Mouse (Mus musculus) small intestine, adult 2 months (tissue): ENCODE measurements around the gene Wfikkn1. TPM values are rescaled to one million over a fixed set of nuclear protein-coding genes. Genes with fewer than 3 reads are reported as not detected.
"Not testable (repeated sequence)": the region's sequence is repeated elsewhere in the genome, so short reads cannot be mapped to it uniquely, and the experiment has no call there.

Experiments
- H3K27ac ChIP-seq: fragments of 200-500 bp; 2 replicates; pipeline ENCODE4 v1.5.1; 2012; ENCODE audit warnings: low read depth, low read length, control low read depth, inconsistent platforms; ENCODE audit not compliant: insufficient read depth
- H3K27me3 ChIP-seq: fragments of 200-500 bp; 2 replicates; pipeline ENCODE4 v1.6.1; 2012; ENCODE audit warnings: mild to moderate bottlenecking, moderate library complexity, low read length, inconsistent platforms; ENCODE audit not compliant: control insufficient read depth, insufficient read depth
- H3K36me3 ChIP-seq: fragments of 200-500 bp; 2 replicates; pipeline ENCODE4 v1.6.1; 2012; ENCODE audit warnings: mild to moderate bottlenecking, low read length, control low read depth, inconsistent platforms; ENCODE audit not compliant: control insufficient read depth, insufficient read depth
- H3K4me1 ChIP-seq: fragments of 200-500 bp; 2 replicates; pipeline ENCODE4 v1.6.1; 2012; ENCODE audit warnings: low read length, inconsistent platforms, mixed read lengths; ENCODE audit not compliant: control insufficient read depth, insufficient read depth, insufficient read length
- H3K4me3 ChIP-seq: fragments of 200-500 bp; 2 replicates; pipeline ENCODE4 v1.5.1; 2012; ENCODE audit warnings: low read depth, mild to moderate bottlenecking, control low read depth, inconsistent platforms, low read length, moderate library complexity
- CTCF ChIP-seq: fragments of 200-500 bp; IDR thresholded peaks from 2 replicates; pipeline ENCODE4 v1.5.1; 2012; ENCODE audit warnings: low read depth, mild to moderate bottlenecking, control low read depth, inconsistent platforms, low read length, moderate library complexity, mixed read lengths; ENCODE audit not compliant: insufficient replicate concordance, insufficient read length; ENCODE audit errors: extremely low read depth
- POLR2A ChIP-seq: fragments of 200-500 bp; IDR thresholded peaks from 2 replicates; pipeline ENCODE4 v1.6.1; 2012; ENCODE audit warnings: low read depth, mild to moderate bottlenecking, control low read depth, inconsistent platforms, low read length, moderate library complexity
- WGBS: fragments of 180-500 bp; shearing (Covaris S2); methylation state at CpG from one replicate; pipeline ENCODE4 v1.1.7; 2018; 5-methylcytosine and 5-hydroxymethylcytosine counted together
- polyA plus RNA-seq: library from polyadenylated mRNA; depleted of rRNA; stranded (reverse); fragments of >200 nt; gene quantifications from 2 replicates; pipeline ENCODE4 v1.2.3, GENCODE M21; 2012

Wfikkn1 gene
- polyA plus RNA-seq, 1 experiment = 2.6 TPM

GRCm38 (mm10) chr17:25874148-25874720 lies 6.4 kb downstream of the Wfikkn1 start:
- TF ChIP-seq CTCF (no peak), POLR2A (no peak)
- WGBS = 9% methylated on average over 14 of the region's 14 CpGs
- peaks cover 10% of the 10 kb centered on the region for H3K4me1 ChIP-seq
- no peaks in the 10 kb centered on the region for H3K27me3 ChIP-seq
- H3K4me3 ChIP-seq = peak overlapping the region; percentile 78
- H3K36me3 ChIP-seq = peaks cover 7% of the 10 kb centered on the region; the same call in 1 of the 2 replicates
- no peak overlapping the region; the same call in 1 of the 2 replicates for H3K27ac ChIP-seq

DNA sequence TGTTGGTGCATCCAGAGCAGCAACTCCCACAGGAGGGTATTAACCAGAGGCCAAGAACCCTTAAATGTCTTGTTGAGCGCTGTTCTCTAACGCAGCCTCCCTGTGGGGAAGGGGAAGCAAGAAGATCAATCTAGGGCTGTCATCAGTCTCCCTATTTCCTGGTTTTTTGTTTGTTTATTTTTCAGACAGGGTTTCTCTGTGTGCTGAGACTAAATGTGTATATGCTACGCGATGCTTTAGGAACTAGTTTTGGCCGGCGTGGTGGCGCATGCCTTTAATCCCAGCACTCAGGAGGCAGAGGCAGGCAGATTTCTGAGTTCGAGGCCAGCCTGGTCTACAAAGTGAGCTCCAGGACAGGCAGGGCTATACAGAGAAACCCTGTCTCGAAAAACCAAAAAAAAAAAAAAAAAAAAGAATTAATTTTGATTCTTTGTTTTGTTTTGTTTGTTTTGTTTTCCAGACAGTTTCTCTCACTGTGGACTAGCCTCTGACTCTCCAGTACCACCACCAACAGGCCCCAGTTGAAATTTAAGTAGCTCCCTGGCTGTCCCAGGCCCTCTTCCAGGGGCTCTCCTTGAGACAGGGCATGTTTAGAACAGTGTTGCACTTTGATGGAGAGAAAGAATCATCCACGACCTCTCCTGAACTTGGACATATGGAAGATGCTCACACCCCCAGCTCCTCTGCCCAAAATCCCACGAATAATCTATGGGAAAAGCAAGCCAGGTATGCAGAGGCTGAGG lies 7.1 kb downstream of the Wfikkn1 start:
- TF ChIP-seq CTCF = no peak
- TF ChIP-seq POLR2A = no peak
- 82% methylated on average over 11 of the region's 11 CpGs for WGBS
- H3K4me1 ChIP-seq = peaks cover 13% of the 10 kb centered on the region
- H3K27me3 ChIP-seq = no peaks in the 10 kb centered on the region
- no peak overlapping the region for H3K4me3 ChIP-seq
- H3K36me3 ChIP-seq = peaks cover 6% of the 10 kb centered on the region; the same call in 1 of the 2 replicates
- H3K27ac ChIP-seq = no peak overlapping the region

- 93% methylated on average over 3 of the region's 3 CpGs for WGBS
- H3K4me3 ChIP-seq = no peak overlapping the region
- H3K36me3 ChIP-seq = peaks cover under 1% of the 10 kb centered on the region; the same call in 1 of the 2 replicates
- no peak overlapping the region for H3K27ac ChIP-seq
- H3K4me1 ChIP-seq = peaks cover 15% of the 10 kb centered on the region
- TF ChIP-seq CTCF (no peak), POLR2A (no peak)
- H3K27me3 ChIP-seq = no peaks in the 10 kb centered on the region
Measured at GRCm38 (mm10) chr17:25872676-25873075, 8.0 kb downstream of the Wfikkn1 start.

DNA sequence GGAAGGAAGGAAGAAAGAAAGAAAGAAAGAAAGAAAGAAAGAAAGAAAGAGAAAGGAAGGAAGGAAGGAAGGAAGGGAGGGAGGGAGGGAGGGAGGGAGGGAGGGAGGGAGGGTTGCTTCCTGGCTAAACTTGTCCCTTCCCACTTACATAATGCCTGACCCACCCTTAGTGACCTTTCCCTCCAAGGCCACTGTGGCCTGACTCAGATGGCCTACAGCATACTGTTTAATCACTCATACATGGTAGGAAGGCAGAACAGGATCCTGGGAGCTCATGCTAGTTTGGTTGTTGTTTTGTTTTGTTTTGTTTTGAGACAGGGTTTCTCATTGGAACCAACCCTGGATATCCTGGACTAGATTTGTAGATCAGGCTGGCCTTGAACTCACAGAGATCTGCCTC lies 9.1 kb downstream of the Wfikkn1 start:
- H3K4me1 ChIP-seq = peaks cover 18% of the 10 kb centered on the region
- H3K27me3 ChIP-seq, H3K36me3 ChIP-seq, H3K27ac ChIP-seq, H3K4me3 ChIP-seq: not testable (repeated sequence)

DNA sequence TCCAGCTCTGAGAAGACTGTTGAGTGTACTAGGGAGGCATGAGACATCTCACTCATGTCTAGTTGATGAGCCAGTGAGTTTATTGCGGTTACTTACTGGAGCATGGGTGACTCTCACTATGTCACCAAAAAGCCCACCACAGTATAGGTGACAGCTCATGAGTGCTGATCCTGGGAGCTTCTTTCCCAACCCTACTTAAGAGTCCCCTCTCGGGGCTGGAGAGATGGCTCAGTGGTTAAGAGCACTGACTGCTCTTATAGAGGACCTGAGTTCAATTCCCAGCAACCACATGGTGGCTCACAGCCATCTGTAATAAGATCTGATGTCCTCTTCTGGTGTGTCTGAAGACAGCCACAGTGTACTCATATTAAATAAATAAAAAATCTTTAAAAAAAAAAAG lies 10.7 kb downstream of the Wfikkn1 start:
- Histone ChIP-seq H3K4me1 (peaks cover 20% of the 10 kb centered on the region), H3K4me3 (no peak overlapping the region), H3K27me3 (no peaks in the 10 kb centered on the region), H3K27ac (no peak overlapping the region), H3K36me3 (no peaks in the 10 kb centered on the region)
- TF ChIP-seq CTCF (no peak), POLR2A (no peak)
- 90% methylated on average over 2 of the region's 2 CpGs for WGBS

DNA sequence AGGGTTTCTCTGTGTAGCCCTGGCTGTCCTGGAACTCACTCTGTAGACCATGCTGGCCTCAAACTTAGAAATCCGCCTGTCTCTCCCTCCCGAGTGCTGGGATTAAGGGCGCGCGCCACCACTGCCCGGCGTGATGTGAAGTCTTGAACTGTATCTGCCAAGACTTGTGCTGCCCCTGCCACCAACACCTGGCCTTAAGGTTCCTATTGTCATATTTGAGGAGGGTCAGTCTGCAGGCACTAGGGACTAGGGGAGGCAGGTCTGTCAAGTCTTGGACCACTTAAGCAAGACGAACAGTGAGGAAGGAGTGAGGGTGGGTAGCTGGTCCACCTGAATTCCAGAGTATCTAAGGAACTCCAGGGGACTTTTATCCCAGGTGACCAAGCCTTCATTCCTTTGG lies 11.2 kb downstream of the Wfikkn1 start:
- 86% methylated on average over 8 of the region's 8 CpGs for WGBS
- Histone ChIP-seq H3K4me3 (no peak overlapping the region), H3K27ac (no peak overlapping the region), H3K4me1 (peaks cover 25% of the 10 kb centered on the region), H3K27me3 (no peaks in the 10 kb centered on the region), H3K36me3 (no peaks in the 10 kb centered on the region)
- TF ChIP-seq POLR2A (no peak), CTCF (no peak)

- H3K27ac ChIP-seq = peak within 1 kb of the TSS; percentile 64
- WGBS = under 1% methylated on average over 24 of the region's 24 CpGs
- TF ChIP-seq CTCF (no peak), POLR2A (peak; percentile 68)
- no peaks in the 10 kb centered on the region for H3K36me3 ChIP-seq
- peak within 1 kb of the TSS; percentile 90 for H3K4me3 ChIP-seq
- peaks cover 31% of the 10 kb centered on the region for H3K4me1 ChIP-seq
- H3K27me3 ChIP-seq = no peaks in the 10 kb centered on the region
Measured at GRCm38 (mm10) chr17:25868601-25869191, 12.0 kb downstream of the Wfikkn1 start, which contains the start of gene Mcrip2. Gene Mcrip2 (minus strand): TSS chr17:25868764.
